Mouse (Mus musculus) embryonic facial prominence, embryonic 10.5 days (tissue): Measurements from ENCODE around the gene Rapgef4. TPM values are rescaled to one million over a fixed set of nuclear protein-coding genes. Genes with fewer than 3 reads are reported as not detected.
A peak's percentile ranks its signal among the peaks of the same experiment; 100 is the strongest.

Source experiments
- DNase-seq: peaks from one replicate; pipeline ENCODE4 v3.0.0-alpha.2; 2017; ENCODE audit warnings: low spot score
- H3K27ac ChIP-seq: fragments of 300-500 bp; sonication (generic); replicated peaks from 2 replicates; pipeline ENCODE4 v1.5.1; 2016; ENCODE audit warnings: mild to moderate bottlenecking
- H3K27me3 ChIP-seq: fragments of 300-500 bp; sonication (generic); replicated peaks from 2 replicates; pipeline ENCODE4 v1.6.1; 2016; ENCODE audit warnings: low read depth, mild to moderate bottlenecking; ENCODE audit not compliant: poor library complexity, severe bottlenecking
- H3K36me3 ChIP-seq: fragments of 300-500 bp; sonication (generic); replicated peaks from 2 replicates; pipeline ENCODE4 v1.6.1; 2016; ENCODE audit warnings: mild to moderate bottlenecking, moderate library complexity
- H3K4me1 ChIP-seq: fragments of 300-500 bp; sonication (generic); 2 replicates; pipeline ENCODE4 v1.6.1; 2016
- H3K4me3 ChIP-seq: fragments of 300-500 bp; sonication (generic); 2 replicates; pipeline ENCODE4 v1.5.1; 2016; ENCODE audit warnings: mild to moderate bottlenecking, moderate library complexity
- H3K9me3 ChIP-seq: fragments of 300-500 bp; sonication (generic); 2 replicates; pipeline ENCODE4 v1.6.1; 2016; ENCODE audit warnings: mild to moderate bottlenecking
- WGBS: fragments of 180-500 bp; shearing (Covaris S2); methylation state at CpG from one replicate; pipeline ENCODE4 v1.1.7; 2016; 5-methylcytosine and 5-hydroxymethylcytosine counted together
- polyA plus RNA-seq: library from polyadenylated mRNA; unstranded; fragments of >200 nt; fragmentation: Nextera tagmentation; extraction: Ambion mirVana; gene quantifications from 2 replicates; pipeline ENCODE4 v1.2.1, GENCODE M21; 2016

The Rapgef4 gene
- polyA plus RNA-seq, 1 experiment from 2014 or later = 2.9 TPM

DNA sequence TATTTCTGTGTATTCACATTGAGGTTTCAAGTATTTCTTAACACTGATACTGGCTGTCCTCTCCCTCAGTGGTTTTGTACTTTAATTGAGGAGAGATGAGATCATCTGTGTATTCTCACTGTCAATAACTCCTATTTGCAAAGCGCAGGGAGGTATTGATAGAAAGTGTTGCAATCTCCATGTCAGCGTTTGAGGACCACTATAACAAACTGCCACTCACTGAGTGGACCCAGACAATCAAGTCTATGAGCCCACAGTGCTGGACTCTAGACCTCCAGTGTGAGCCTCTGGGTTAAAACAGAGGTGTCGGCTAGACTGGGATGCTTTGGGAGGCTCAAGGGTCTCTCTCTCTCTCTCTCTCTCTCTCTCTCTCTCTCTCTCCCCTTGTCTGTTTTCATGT is 192.0 kb downstream of the Rapgef4 start:
- 83% methylated on average over 3 of the region's 3 CpGs for WGBS
- no peak for DNase-seq
- no peaks in the 10 kb centered on the region for H3K27me3 ChIP-seq

DNA sequence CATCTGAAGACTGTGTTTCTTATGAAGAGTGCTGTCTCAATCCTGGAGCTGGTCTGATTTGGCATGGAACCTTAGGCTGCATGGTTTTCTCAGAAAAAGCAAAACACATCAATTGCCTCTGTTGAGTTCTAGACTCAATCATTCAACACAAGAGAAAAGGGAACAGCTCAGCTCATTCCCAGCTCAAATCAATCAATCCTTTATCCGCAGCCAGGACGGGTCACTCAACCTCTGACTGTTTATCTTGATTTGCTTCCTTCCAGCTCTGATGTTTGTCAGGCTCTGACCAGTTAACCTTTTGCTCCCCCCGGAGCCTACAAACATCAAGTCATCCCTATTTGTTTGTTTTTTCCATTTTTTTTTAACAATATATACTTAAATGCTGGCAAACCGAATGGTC is 192.8 kb downstream of the Rapgef4 start:
- Histone ChIP-seq H3K27ac (no peak overlapping the region), H3K27me3 (no peaks in the 10 kb centered on the region), H3K9me3 (no peaks in the 10 kb centered on the region), H3K36me3 (no peaks in the 10 kb centered on the region), H3K4me3 (no peak overlapping the region), H3K4me1 (peaks cover 30% of the 10 kb centered on the region)
- DNase-seq = no peak
- 46% methylated on average over 4 of the region's 4 CpGs for WGBS

More for the DNA sequence above, 192.0 kb downstream of the Rapgef4 start:
- H3K36me3 ChIP-seq = no peaks in the 10 kb centered on the region
- H3K4me3 ChIP-seq = no peak overlapping the region
- H3K9me3 ChIP-seq = no peaks in the 10 kb centered on the region
- H3K4me1 ChIP-seq = peaks cover 35% of the 10 kb centered on the region
- H3K27ac ChIP-seq = no peak overlapping the region

DNA sequence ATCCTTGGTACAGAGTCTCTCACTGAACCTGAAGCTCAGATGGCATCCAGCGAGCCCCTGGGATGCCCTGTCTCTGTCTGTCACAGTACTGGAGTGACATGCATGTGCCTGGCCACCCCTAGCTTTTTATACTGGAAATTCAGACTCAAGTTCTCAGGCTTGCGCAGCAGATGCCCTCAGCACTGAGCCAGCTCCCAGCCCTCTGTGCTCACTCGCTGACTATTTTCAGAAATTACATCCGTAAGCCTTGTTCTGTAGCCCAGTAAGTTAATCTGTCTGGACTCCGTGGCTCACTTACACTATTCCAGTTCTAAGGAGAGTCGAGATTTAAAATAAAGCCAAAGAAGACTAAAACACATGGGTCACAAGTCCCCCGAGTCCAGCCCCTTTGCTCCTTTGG is 194.5 kb downstream of the Rapgef4 start:
- Histone ChIP-seq H3K36me3 (no peaks in the 10 kb centered on the region), H3K4me1 (peaks cover 17% of the 10 kb centered on the region), H3K27me3 (no peaks in the 10 kb centered on the region), H3K4me3 (no peak overlapping the region), H3K27ac (0 out of 2 replicates have a peak overlapping the region, but pooled peaks have one; percentile 4), H3K9me3 (no peaks in the 10 kb centered on the region)
- WGBS = 75% methylated on average over 7 of the region's 7 CpGs
- no peak for DNase-seq

DNA sequence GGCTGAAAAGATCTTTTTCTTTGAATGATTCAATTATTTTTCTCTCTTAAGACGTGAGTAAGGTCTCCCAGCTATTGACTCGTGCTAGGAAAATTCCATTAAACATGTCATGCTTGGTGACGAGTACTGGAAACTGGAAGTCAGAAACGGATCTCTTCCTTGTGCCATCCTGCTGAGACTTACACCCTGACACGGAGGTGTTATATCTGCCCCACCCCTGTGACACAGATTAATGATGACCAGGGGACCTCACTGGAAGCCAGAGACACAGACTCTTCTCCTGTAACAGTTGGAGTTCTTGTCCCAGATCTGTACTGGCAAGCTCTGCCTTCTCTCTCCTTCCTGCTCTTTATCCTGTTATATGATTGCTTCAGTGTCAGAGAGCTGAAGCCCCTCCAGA is 194.9 kb downstream of the Rapgef4 start:
- no peaks in the 10 kb centered on the region for H3K9me3 ChIP-seq
- no peaks in the 10 kb centered on the region for H3K36me3 ChIP-seq
- WGBS = 49% methylated on average over 5 of the region's 5 CpGs
- H3K4me1 ChIP-seq = peaks cover 17% of the 10 kb centered on the region
- DNase-seq = no peak
- no peaks in the 10 kb centered on the region for H3K27me3 ChIP-seq
- H3K27ac ChIP-seq = peak overlapping the region; percentile 44
- no peak overlapping the region for H3K4me3 ChIP-seq

DNA sequence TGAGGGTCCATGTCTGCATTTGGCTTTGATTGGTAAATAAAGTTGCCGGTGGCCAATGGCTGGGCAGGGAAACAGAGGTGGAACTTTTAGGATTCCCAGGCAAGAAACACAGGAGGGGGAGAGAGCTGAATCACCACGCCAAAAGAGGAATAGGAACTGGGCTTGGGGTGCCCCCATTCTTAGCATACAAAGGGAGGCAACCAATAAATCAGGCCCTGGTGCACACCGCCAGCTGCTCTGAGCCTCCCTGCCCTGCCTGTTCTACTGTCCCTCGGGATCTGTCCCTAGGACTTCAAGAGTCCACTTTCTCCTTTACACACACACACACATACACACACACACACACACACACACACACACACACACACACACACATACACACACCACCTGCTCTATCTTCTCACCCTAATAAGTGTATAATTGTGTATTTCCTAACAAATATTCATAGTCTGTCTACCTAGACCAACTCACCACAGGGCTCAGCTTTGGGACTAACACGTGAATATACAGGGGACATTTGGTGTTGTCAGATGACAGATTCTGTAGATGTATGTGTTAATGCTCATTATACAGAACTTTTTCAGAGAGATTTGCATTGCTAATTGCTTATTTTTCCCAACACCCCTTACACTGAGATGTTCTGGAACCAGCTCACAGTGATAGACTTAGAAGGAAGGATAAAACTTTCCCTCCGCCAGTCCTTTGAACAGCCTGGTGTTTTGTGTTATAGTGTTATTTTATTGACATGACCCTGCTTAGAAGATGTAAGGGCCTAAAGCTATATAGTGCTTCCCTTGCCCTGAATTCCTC is 196.4 kb downstream of the Rapgef4 start:
- H3K4me3 ChIP-seq = no peak overlapping the region
- no peaks in the 10 kb centered on the region for H3K36me3 ChIP-seq
- 86% methylated on average over 6 of the region's 6 CpGs for WGBS

DNA sequence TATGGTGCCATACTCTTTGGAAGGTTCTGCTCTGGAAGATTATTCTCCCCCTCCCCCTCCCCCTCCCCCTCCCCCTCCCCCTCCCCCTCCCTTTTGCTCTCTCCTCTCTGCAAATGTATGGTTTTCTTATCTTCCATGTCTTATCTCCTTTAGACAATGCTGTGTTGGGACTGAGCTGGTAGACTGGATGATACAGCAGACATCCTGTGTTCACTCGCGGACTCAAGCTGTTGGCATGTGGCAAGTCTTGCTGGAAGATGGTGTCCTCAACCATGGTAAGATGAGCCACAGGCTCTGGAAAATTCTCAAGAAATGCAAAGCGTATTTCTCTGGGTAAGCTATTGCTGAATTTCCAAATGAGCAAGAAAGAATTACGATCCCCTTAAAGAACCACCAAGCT is 197.0 kb downstream of the Rapgef4 start:
- Histone ChIP-seq H3K4me3 (no peak overlapping the region), H3K36me3 (no peaks in the 10 kb centered on the region), H3K27ac (no peak overlapping the region), H3K9me3 (no peaks in the 10 kb centered on the region), H3K4me1 (peaks cover 17% of the 10 kb centered on the region), H3K27me3 (no peaks in the 10 kb centered on the region)
- 94% methylated on average over 4 of the region's 4 CpGs for WGBS
- DNase-seq = no peak

More for the DNA sequence above, 196.4 kb downstream of the Rapgef4 start:
- no peak for DNase-seq
- Histone ChIP-seq H3K4me1 (peaks cover 17% of the 10 kb centered on the region), H3K27me3 (no peaks in the 10 kb centered on the region), H3K27ac (no peak overlapping the region), H3K9me3 (no peaks in the 10 kb centered on the region)

DNA sequence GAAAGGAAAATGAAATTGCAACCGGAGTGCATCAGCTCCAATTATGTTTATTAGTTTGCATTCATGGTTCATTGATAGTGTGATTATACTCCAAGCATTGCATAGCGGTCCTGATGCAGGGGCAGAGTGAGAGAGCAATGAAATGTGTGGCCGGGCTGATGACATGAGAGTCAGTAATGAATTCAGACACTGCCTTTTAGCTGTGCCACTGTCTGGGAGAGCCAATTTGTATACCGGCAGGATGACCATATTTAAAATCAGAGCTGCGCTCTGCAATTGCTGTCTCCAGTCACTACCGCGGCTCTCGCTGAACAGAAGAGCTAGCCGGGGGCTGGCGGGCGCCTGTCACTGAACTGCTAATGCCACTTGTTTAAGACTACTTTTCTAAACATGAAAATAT is 197.5 kb downstream of the Rapgef4 start:
- no peaks in the 10 kb centered on the region for H3K36me3 ChIP-seq
- H3K9me3 ChIP-seq = no peaks in the 10 kb centered on the region
- no peak for DNase-seq
- 88% methylated on average over 11 of the region's 11 CpGs for WGBS
- H3K27me3 ChIP-seq = no peaks in the 10 kb centered on the region
- no peak overlapping the region for H3K27ac ChIP-seq
- H3K4me3 ChIP-seq = no peak overlapping the region
- H3K4me1 ChIP-seq = peaks cover 17% of the 10 kb centered on the region

DNA sequence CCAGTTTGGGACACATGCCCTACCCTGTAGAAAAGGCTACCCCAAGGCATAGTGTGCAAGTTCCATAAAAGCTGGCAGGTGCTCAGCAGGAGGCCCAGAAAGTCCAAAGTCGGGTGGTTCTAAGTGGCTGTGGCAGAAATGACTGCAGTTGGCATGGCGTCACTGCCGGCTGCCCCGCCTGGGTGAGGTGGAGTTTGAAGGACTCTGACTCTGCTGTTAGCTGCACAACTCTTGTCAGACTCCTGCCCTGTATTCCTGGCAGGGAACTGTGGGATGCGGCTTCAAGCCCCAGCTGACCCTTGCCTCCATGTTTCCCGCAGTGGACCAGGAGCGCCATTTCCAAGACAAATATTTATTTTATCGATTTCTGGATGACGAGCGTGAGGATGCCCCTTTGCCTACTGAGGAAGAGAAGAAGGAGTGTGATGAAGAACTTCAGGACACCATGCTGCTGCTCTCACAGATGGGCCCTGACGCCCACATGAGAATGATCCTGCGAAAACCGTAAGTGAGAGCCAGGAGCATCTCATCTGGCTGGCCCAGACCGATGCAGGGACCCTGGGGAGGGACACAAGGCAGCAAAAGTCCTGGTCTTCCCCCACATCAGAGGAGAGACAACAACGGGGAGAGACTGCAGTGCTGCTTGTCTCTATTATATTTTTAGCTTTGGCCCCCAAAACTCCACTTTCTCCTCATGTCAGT is 198.7 kb downstream of the Rapgef4 start:
- DNase-seq = no peak
- WGBS = 89% methylated on average over 15 of the region's 15 CpGs
- Histone ChIP-seq H3K27me3 (no peaks in the 10 kb centered on the region), H3K9me3 (no peaks in the 10 kb centered on the region), H3K4me1 (peaks cover 17% of the 10 kb centered on the region), H3K36me3 (no peaks in the 10 kb centered on the region), H3K27ac (no peak overlapping the region), H3K4me3 (no peak overlapping the region)

DNA sequence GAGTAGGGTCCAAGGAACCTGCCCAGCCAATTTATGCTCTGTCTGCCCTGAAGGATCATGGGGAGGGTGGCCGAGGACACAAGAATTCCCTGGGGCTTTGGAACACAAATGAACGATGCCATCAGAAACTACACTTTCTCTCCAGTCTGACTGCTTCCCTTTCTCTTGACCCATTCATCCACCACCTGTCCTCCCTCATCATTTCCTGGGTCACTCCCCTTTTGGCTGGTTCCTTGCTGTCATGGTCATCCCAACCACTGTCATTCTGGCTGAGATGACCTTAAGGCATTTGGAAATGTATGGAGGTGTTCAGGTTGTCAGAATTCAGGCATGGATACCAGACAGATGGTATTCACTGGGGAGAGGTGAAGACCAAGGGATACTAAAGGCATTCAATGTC is 200.4 kb downstream of the Rapgef4 start:
- Histone ChIP-seq H3K27me3 (no peaks in the 10 kb centered on the region), H3K36me3 (no peaks in the 10 kb centered on the region), H3K4me3 (no peak overlapping the region), H3K9me3 (no peaks in the 10 kb centered on the region), H3K4me1 (peaks cover 5% of the 10 kb centered on the region), H3K27ac (no peak overlapping the region)
- DNase-seq = no peak
- WGBS = 74% methylated on average over 2 of the region's 2 CpGs

DNA sequence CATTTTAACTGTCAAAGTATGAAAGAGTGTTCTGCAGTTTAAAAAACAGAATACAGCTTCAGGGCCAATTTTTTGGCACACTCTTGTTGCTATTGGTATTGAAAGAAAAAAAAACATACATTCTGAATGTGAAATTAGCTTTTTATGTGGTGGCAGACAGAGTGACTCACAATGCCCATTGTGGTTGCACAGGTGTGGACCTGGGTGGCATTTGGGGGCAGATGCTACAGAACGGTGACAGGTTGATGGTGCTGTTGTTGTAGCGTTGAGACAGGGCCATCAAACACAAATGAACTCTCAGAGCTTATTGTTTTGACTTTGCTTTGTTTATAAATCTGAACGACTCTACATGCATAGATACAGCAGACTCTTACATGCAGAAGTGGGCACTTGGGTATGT is 202.7 kb downstream of the Rapgef4 start:
- no peaks in the 10 kb centered on the region for H3K36me3 ChIP-seq
- no peak for DNase-seq
- H3K4me1 ChIP-seq = no peaks in the 10 kb centered on the region
- H3K27ac ChIP-seq = no peak overlapping the region
- no peaks in the 10 kb centered on the region for H3K27me3 ChIP-seq
- no peaks in the 10 kb centered on the region for H3K9me3 ChIP-seq
- H3K4me3 ChIP-seq = no peak overlapping the region
- WGBS = 81% methylated on average over 3 of the region's 3 CpGs

DNA sequence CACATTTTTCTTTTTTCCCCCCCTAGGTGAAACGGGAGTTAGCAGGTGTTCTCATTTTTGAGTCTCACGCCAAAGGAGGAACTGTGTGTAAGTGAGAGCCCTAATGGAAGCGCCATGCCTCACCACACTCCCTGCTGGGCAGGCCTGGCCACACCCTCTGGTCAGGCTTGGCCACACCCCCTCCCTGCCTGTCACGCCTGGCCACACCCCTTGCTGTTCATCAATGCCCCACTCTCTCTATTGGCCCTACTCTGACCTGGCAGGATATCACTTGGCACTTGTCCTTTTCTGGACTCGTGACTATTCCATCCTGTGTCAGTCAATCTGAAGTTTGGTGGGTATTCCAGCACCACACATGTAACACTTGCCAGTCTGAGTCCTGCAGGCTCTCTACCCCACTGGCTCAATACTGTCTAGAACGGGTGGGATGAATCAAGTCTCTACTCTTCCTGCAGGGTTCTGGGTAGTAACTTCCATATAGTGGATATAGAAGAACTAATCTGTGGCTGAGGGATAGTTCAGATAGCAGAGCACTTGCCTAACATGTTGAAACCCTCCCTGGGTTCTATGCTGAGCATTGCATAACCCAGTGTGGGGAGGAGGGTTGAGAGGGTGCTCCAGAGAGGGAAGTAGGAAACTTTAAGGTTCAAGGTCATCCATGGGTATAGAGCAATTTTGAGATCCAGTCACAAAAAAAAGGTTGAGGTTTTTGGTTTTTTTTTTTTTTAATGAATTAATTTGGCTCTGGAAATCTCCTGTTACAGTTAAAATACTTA is 215.3 kb downstream of the Rapgef4 start:
- DNase-seq = no peak
- no peaks in the 10 kb centered on the region for H3K36me3 ChIP-seq
- H3K4me1 ChIP-seq = peaks cover 12% of the 10 kb centered on the region
- 70% methylated on average over 6 of the region's 6 CpGs for WGBS
- no peak overlapping the region for H3K27ac ChIP-seq
- no peak overlapping the region for H3K4me3 ChIP-seq
- no peaks in the 10 kb centered on the region for H3K27me3 ChIP-seq
- peaks cover 2% of the 10 kb centered on the region; the same call in 1 of the 2 replicates for H3K9me3 ChIP-seq

DNA sequence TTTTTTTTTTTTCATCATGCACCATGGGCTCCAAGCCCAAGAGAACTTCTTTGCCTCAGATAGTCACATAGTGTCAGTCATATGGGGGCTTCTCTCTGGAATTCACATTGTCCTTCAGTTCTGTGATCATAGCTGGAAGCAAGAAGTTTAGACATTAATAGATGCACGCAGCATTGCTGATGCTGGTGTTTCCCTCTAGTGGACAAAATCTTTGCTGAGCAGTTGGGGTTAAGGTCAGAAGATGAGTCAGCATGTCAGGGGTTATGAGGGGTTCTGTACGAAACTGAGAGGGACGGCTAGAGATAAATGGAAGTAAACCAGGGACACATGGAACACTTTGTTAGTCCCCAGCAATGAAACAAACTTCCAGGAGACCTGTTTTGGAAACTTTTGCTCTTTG is 216.0 kb downstream of the Rapgef4 start:
- Histone ChIP-seq H3K4me1 (peaks cover 18% of the 10 kb centered on the region), H3K36me3 (no peaks in the 10 kb centered on the region), H3K9me3 (no peaks in the 10 kb centered on the region), H3K27me3 (no peaks in the 10 kb centered on the region), H3K4me3 (no peak overlapping the region), H3K27ac (no peak overlapping the region)
- WGBS = 45% methylated on average over 3 of the region's 3 CpGs
- DNase-seq = no peak
